Mouse (Mus musculus): ENCODE results near the gene Uck1. TPM values are rescaled to one million over a fixed set of nuclear protein-coding genes. Genes with fewer than 3 reads are reported as not detected.

The Uck1 gene
- total and polyA plus RNA-seq, 3 experiments = 60.6 to 73.7 TPM; not detected in 1

DNA sequence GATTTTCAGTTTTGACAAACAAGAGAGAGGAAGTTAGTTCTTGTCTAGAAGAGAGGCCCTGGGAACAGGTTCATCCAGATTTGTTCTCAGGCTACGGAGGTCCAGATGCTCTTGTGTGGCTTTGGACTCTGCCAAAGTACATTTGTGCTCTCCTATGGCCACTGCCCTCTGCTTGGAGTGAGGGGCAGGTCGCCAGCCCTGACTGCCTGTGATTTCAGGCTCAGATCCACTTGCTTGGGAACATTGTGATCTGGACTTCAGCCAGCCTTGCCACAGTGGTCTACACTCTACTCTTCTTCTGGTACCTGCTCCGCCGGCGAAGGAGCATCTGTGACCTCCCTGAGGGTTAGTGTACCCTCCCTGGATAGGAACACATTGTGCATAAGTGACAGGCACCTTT is 7.3 kb downstream of the Uck1 start:
- Histone ChIP-seq H3K4me3 (ENCODE audit: control insufficient read depth in 1 of 2, insufficient read depth in 1 of 2, low read depth in 2 of 2, low read length in 2 of 2) (no peak overlapping the region), H3K9me3 (replicated peaks; ENCODE audit: insufficient read depth, low read length) (no peaks in the 10 kb centered on the region), H3K4me1 (ENCODE audit: control insufficient read depth in 1 of 2, insufficient read depth in 2 of 2, low read length in 2 of 2) (no peaks in the 10 kb centered on the region), H3K79me2 (ENCODE audit: control insufficient read depth, insufficient read depth, low read length, poor library complexity) (no peaks in the 10 kb centered on the region), H3K27me3 (ENCODE audit: control insufficient read depth in 1 of 2, insufficient read depth in 2 of 2, low read length in 2 of 2) (no peaks in the 10 kb centered on the region), H3K36me3 (ENCODE audit: control insufficient read depth in 1 of 2, insufficient read depth in 2 of 2, low read length in 2 of 2) (peaks cover 0 to 4% of the 10 kb centered on the region in 2 experiments; a peak in 1 of 4 replicates), H3K9ac (ENCODE audit: control insufficient read depth, low read depth, low read length, poor library complexity, severe bottlenecking) (no peak overlapping the region), H3K27ac (ENCODE audit: control insufficient read depth, low read depth, low read length) (no peak overlapping the region)
- no peak for TF ChIP-seq MXI1 (IDR thresholded peaks at IDR 0.05; ENCODE audit: low read depth, low read length)
- TF ChIP-seq ELF1 (IDR thresholded peaks at IDR 0.05; ENCODE audit: low read depth, low read length) = no peak
- TF ChIP-seq CTCF (IDR thresholded peaks at IDR 0.05 in 2 of 3, conservative IDR thresholded peaks at IDR 0.05 in 1 of 3; ENCODE audit: control insufficient read depth in 1 of 3, insufficient read depth in 1 of 3, low read depth in 2 of 3, low read length in 3 of 3, poor library complexity in 1 of 3, severe bottlenecking in 1 of 3) = no peak
- no peak for TF ChIP-seq TAL1 (IDR thresholded peaks at IDR 0.05; ENCODE audit: low read length)
- TF ChIP-seq MAZ (IDR thresholded peaks at IDR 0.05; ENCODE audit: low read depth, low read length) = no peak
- no peak for TF ChIP-seq USF1 (IDR thresholded peaks at IDR 0.05; ENCODE audit: low read depth, low read length)
- no peak for TF ChIP-seq MYC (IDR thresholded peaks at IDR 0.05; ENCODE audit: low read depth, low read length)
- TF ChIP-seq GATA1 (IDR thresholded peaks at IDR 0.05; ENCODE audit: low read depth, low read length) = no peak
- no peak for TF ChIP-seq HCFC1 (IDR thresholded peaks at IDR 0.05; ENCODE audit: low read depth, low read length)
- TF ChIP-seq SMC3 (IDR thresholded peaks at IDR 0.05; ENCODE audit: low read depth, low read length) = no peak
- no peak for TF ChIP-seq ZNF384 (IDR thresholded peaks at IDR 0.05; ENCODE audit: low read depth, low read length)
- TF ChIP-seq MAX (IDR thresholded peaks at IDR 0.05; ENCODE audit: low read length) = no peak
- TF ChIP-seq BHLHE40 (IDR thresholded peaks at IDR 0.05; ENCODE audit: borderline replicate concordance, low read depth, low read length) = no peak
- DNase-seq (ENCODE audit: low read depth, low spot score) = no peak

DNA sequence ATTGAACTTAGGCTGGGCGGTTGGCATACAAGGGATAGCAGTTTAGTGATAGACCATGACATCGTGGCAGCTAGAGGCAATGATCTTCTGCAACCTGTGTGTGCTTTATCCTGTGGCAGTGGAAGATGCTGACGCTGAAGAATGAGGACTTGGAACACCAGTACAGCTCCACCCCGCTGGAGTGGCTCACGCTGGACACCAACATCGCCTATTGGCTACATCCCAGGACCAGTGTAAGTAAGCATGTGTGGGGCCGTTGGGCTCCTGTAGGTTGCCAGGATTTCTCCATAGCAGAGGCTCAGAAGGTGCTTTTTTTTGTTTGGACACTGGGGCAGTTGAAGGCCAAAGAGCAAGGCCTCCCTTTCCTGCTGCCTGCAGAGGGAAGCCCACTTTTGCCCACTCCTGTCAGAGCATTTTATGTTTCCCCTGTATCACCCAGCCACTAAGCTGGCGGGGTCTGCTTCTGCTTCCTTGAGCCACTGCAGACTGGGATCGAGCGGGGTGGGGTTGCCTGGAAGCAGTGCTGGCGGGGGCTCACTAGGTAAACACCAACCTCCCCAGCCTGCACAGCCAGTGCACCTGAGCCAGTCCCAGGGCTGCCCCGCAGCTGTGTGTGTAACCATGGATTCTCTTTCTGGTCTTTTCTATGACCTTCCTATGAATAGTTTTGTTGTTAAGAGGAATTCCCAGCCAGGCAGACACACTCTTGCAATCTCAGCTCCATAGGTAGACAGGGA is 8.0 kb downstream of the Uck1 start:
- Histone ChIP-seq H3K4me1 (ENCODE audit: control insufficient read depth in 1 of 2, insufficient read depth in 2 of 2, low read length in 2 of 2) (no peaks in the 10 kb centered on the region; a peak in 1 of 4 replicates), H3K79me2 (ENCODE audit: control insufficient read depth, insufficient read depth, low read length, poor library complexity) (no peaks in the 10 kb centered on the region), H3K27ac (ENCODE audit: control insufficient read depth, low read depth, low read length) (no peak overlapping the region), H3K4me3 (ENCODE audit: control insufficient read depth in 1 of 2, insufficient read depth in 1 of 2, low read depth in 2 of 2, low read length in 2 of 2) (no peak overlapping the region), H3K9me3 (replicated peaks; ENCODE audit: insufficient read depth, low read length) (no peaks in the 10 kb centered on the region), H3K9ac (ENCODE audit: control insufficient read depth, low read depth, low read length, poor library complexity, severe bottlenecking) (no peak overlapping the region), H3K27me3 (ENCODE audit: control insufficient read depth in 1 of 2, insufficient read depth in 2 of 2, low read length in 2 of 2) (no peaks in the 10 kb centered on the region), H3K36me3 (ENCODE audit: control insufficient read depth in 1 of 2, insufficient read depth in 2 of 2, low read length in 2 of 2) (peaks cover 0 to 6% of the 10 kb centered on the region in 2 experiments; a peak in 2 of 4 replicates)
- no peak for TF ChIP-seq ZKSCAN1 (IDR thresholded peaks at IDR 0.05; ENCODE audit: low read depth, low read length)
- DNase-seq (ENCODE audit: low read depth, low spot score) = no peak
